Mouse (Mus musculus) olfactory bulb, adult 2 months (tissue): ENCODE data around the gene Kcnmb1. TPM values are rescaled to one million over a fixed set of nuclear protein-coding genes. Genes with fewer than 3 reads are reported as not detected.

Source experiments
- H3K27ac ChIP-seq: fragments of 200-500 bp; 2 replicates; pipeline ENCODE4 v1.5.1; 2012; ENCODE audit warnings: low read depth, low read length; ENCODE audit not compliant: insufficient read depth
- H3K4me1 ChIP-seq: fragments of 200-500 bp; 2 replicates; pipeline ENCODE4 v1.6.1; 2012; ENCODE audit warnings: low read length; ENCODE audit not compliant: control insufficient read depth, insufficient read depth
- H3K4me3 ChIP-seq: fragments of 200-500 bp; 2 replicates; pipeline ENCODE4 v1.5.1; 2012; ENCODE audit warnings: mild to moderate bottlenecking, low read depth, low read length, moderate library complexity; ENCODE audit not compliant: insufficient read depth
- CTCF ChIP-seq: fragments of 200-500 bp; IDR thresholded peaks from 2 replicates; pipeline ENCODE4 v1.5.1; 2012; ENCODE audit warnings: low read depth, mild to moderate bottlenecking, low read length, moderate library complexity; ENCODE audit not compliant: insufficient read depth
- POLR2A ChIP-seq: fragments of 200-500 bp; IDR thresholded peaks from 2 replicates; pipeline ENCODE4 v1.6.1; 2012; ENCODE audit warnings: mild to moderate bottlenecking, low read depth, low read length, moderate library complexity; ENCODE audit not compliant: insufficient read depth
- WGBS: fragments of 180-500 bp; shearing (Covaris S2); methylation state at CpG from one replicate; pipeline ENCODE4 v1.1.7; 2018; 5-methylcytosine and 5-hydroxymethylcytosine counted together
- polyA plus RNA-seq: library from polyadenylated mRNA; stranded (reverse); fragments of >200 nt; gene quantifications from 2 replicates; pipeline ENCODE4 v1.2.4, GENCODE M21; 2012; ENCODE audit warnings: low replicate concordance; ENCODE audit not compliant: missing spikeins, insufficient read depth, insufficient read length

Gene Kcnmb1
- not detected in 2 replicates for polyA plus RNA-seq

DNA sequence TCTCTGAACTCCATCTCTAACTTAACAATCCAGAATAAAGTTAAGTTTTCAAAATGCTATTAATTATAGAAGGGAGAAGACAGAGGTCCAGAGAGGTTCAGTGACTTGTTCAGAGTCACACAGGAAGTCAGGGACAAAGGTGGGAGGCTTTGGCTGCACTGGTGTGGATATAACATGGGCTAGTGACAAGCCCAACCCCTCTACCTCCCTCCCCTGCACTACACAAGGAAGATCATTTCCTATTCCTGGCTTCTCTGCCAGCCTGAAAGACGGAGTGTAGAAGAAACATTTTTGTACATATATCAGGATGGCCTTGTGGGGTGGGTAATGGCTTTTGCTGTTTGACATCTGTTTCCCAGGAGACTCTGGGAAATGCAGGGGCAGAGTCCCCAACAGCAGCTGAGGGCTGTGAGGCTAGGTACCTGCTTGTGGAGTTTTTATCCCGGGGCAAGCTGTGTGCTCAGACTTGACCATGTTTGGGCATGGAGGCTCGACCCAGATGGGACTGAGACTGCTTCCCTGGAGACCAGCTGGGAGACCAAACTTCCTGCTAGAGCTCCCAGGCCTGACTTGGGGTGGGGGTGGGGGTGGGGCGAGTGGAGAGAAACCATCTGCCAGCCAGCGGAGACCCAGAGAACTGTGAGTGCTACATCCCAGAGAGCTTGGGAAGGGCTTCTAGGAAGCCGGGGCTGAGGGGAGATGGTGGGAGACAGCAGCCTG, at the start of gene Kcnmb1:
TSS of gene Kcnmb1 (plus strand) at position 326 of the 720 bp plus-strand sequence.
- TF ChIP-seq CTCF = no peak
- TF ChIP-seq POLR2A = no peak
- 51% methylated on average over 6 of the region's 6 CpGs for WGBS
- H3K4me3 ChIP-seq = no peak within 1 kb of the TSS
- H3K4me1 ChIP-seq = peaks cover 2% of the 10 kb centered on the region; the same call in 1 of the 2 replicates
- no peak within 1 kb of the TSS for H3K27ac ChIP-seq

DNA sequence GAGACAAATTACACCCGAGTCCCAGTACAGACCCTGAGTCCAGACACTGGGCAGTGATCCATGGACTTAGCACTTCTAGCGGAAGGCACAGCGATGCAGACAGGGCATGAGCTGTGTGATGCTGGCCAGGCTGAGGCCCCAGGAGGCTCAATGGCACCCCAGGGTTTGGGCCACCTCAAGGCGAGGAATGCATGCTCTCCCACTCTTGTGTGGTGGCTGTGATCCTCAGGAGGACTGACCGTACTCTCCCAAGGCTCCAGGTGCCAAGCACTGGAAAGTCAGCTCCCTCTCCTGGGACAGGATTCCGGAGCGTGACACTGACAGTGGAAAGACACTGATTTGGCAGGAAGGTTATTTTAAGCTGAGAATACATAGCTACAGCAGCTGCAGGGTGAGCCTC, 49.8 kb upstream of the Kcnmb1 start:
- no peak overlapping the region for H3K27ac ChIP-seq
- peaks cover 32% of the 10 kb centered on the region for H3K4me1 ChIP-seq
- WGBS = 74% methylated on average over 7 of the region's 7 CpGs
- no peak overlapping the region for H3K4me3 ChIP-seq
- TF ChIP-seq CTCF (no peak), POLR2A (no peak)

DNA sequence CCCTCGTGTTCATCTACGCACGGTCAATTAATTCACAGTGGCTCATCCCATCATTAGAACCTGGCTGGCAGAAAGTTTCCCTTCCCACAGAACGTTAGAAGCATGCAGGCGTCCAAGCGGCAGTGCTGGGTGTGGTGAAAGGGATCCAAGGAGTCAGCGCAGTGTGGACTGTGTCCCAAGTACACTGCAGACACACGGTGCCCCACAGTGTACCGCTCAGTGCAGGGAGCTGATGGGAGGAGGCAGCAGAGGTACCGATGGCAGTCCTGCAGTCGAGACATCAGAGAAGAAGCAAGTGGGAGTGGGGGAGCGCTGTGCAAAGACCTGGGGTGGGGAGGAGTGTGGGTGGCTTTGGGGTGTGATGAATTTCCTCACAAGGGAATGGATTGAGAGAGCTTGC, 48.6 kb upstream of the Kcnmb1 start:
- peaks cover 25% of the 10 kb centered on the region for H3K4me1 ChIP-seq
- TF ChIP-seq POLR2A (no peak), CTCF (no peak)
- WGBS = 55% methylated on average over 12 of the region's 12 CpGs
- H3K27ac ChIP-seq = no peak overlapping the region
- H3K4me3 ChIP-seq = no peak overlapping the region

DNA sequence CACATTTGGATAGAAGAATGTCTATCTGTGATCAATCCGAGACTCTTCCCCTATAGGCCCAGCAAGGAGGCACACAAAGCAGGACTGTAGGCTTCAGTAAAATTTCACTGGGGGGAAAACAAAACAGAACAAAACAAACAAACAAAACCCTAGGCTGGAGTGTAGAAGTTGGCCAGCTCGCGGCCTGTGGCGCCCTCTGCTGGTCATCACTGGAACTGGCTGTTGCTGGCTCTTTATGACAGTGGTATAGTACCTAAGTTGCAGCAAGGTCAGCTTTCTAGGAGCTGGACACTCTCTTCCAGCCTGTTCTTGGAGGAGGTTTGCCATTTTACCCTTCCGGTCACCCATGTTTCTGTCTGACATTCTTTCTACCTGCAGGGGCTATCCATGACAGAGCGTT, 45.2 kb upstream of the Kcnmb1 start:
- Histone ChIP-seq H3K4me1 (peaks cover 22% of the 10 kb centered on the region), H3K27ac (no peak overlapping the region), H3K4me3 (no peak overlapping the region)
- 21% methylated on average over 6 of the region's 6 CpGs for WGBS
- no peak for TF ChIP-seq POLR2A
- peak; percentile 98 for TF ChIP-seq CTCF

DNA sequence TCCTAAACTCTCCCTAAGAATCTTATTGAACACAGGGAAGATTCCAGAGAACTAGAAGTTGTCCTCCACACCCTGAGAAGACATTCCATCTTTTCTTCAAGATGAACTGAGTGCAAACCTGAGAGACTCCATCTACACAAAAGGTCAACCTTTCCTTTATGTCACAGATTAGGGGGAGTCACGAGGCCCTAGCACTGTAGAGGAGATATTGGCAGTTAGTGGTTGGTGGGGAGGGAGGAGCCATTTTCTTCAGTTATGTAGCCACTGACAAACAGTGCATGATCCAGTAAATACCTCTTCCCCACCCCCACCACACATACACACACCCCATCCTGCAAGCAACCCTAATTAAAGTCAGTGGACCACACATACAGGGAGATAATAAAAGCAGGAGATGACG, 44.4 kb upstream of the Kcnmb1 start:
- 71% methylated on average over 2 of the region's 2 CpGs for WGBS
- TF ChIP-seq POLR2A = no peak
- no peak for TF ChIP-seq CTCF
- H3K4me1 ChIP-seq = peaks cover 17% of the 10 kb centered on the region
- H3K4me3 ChIP-seq = no peak overlapping the region
- H3K27ac ChIP-seq = no peak overlapping the region

DNA sequence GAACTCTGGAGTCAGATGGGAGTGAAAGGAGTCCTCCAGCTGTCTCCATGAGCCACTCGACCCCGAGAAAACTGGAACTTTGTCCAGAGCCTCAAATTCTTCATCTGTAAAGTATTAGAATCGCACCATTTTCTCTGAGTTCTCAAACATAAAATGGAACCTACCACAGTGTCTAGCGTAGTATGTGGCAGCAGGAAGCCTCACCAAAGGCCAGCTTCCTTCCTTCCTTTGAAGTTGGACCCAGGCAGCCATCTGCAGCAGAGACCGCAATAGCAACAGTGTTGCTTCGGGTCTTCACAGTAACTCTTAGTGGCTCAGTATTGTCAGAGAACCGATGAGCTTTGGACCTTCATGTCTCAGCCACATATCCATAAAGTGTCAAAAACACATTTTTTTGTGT, 43.0 kb upstream of the Kcnmb1 start:
- TF ChIP-seq POLR2A = no peak
- TF ChIP-seq CTCF = no peak
- Histone ChIP-seq H3K4me3 (no peak overlapping the region), H3K4me1 (peaks cover 10% of the 10 kb centered on the region), H3K27ac (no peak overlapping the region)
- 90% methylated on average over 7 of the region's 7 CpGs for WGBS

DNA sequence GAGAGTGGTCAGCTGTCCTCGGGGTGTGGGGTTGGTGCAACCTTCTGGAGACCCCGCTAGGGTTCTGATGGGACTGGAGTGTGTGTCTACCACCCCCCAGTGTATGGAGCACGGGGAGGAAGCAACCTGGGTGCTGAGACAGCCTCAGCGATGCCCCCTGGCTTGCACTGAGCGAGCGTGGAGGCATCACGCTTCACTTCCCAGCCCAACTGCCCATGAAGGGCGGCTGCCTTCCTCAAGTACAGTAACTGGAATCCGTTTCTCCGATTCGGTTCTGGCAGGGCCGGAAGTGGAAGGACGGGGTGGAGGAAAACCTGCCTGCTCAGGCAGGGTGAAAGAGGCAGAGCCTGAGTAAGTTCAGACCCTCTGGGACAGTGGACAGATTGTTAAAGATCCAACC, 41.4 kb upstream of the Kcnmb1 start:
- H3K4me3 ChIP-seq = no peak overlapping the region
- WGBS = 82% methylated on average over 13 of the region's 13 CpGs
- TF ChIP-seq POLR2A = no peak
- no peak for TF ChIP-seq CTCF
- H3K4me1 ChIP-seq = peaks cover 12% of the 10 kb centered on the region
- no peak overlapping the region for H3K27ac ChIP-seq

DNA sequence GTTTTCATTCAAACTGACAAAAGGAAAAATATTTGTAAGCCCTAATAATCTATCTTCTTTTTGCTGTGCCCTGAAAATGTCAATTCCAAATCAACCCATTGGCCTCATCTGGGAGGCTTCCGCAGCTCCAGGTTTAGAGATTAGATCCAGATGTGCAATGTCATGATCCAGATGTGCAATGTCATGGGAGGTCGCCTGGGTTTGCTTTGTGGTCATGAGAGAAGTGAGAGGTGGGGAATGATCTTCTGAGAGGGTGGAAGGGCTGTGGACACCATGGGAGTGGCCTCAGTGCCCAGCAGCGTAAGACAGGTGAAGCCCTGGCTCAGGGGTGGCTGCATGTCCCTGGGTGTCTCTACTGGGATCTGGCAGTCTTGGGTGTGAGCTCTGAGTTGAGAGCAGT, 39.8 kb upstream of the Kcnmb1 start:
- WGBS = 87% methylated on average over 3 of the region's 3 CpGs
- TF ChIP-seq CTCF (no peak), POLR2A (no peak)
- Histone ChIP-seq H3K27ac (no peak overlapping the region), H3K4me1 (peaks cover 7% of the 10 kb centered on the region; the same call in 1 of the 2 replicates), H3K4me3 (no peak overlapping the region)

DNA sequence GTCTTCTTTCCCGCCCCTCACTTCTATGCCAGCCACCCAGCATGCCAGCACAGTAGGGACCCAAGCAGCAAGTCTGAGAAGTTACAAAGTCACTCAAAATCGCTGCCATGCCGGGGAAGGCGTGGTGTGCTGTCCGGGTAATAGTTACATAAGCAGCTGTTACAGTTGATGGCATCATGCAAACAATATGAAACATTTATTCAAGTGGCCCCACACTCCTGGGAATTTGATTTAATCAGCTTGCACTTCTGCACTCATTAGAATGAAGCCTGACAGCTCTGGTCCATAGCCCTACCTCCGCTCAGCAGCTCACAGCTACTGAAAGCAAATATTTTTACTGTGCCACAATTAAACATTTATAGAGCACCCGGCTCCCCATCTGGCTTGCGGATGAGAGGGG, 37.0 kb upstream of the Kcnmb1 start:
- WGBS = 69% methylated on average over 8 of the region's 8 CpGs
- TF ChIP-seq CTCF (no peak), POLR2A (no peak)
- peaks cover 12% of the 10 kb centered on the region; the same call in 1 of the 2 replicates for H3K4me1 ChIP-seq
- H3K4me3 ChIP-seq = no peak overlapping the region
- H3K27ac ChIP-seq = no peak overlapping the region
